Mouse (Mus musculus): ENCODE data around the gene Dpp3. TPM values are rescaled to one million over a fixed set of nuclear protein-coding genes. Genes with fewer than 3 reads are reported as not detected.

The Dpp3 gene
- polyA plus RNA-seq, 2 experiments, result 90.9 to 96.5 TPM

- TF ChIP-seq POLR2A (IDR thresholded peaks at IDR 0.05; ENCODE audit: borderline replicate concordance, extremely low read depth, insufficient read depth, insufficient read length), result no peak
- H3K9ac ChIP-seq (ENCODE audit: low read depth, low read length, severe bottlenecking), result no peak overlapping the region
- no peak overlapping the region for H3K4me2 ChIP-seq (replicated peaks; ENCODE audit: low read depth, low read length, severe bottlenecking)
- no peaks in the 10 kb centered on the region for H3K27me3 ChIP-seq (ENCODE audit: control insufficient read depth, insufficient read depth, low read length)
- H3K27ac ChIP-seq (replicated peaks; ENCODE audit: low read depth, low read length), result no peak overlapping the region
- H3K9me3 ChIP-seq (ENCODE audit: control insufficient read depth, low read length), result no peaks in the 10 kb centered on the region
- no peak for ATAC-seq (ENCODE audit: low FRiP score, low read depth)
- WGBS, result 61% methylated on average over 6 of the region's 6 CpGs
- peaks cover 4% of the 10 kb centered on the region; the same call in 1 of the 2 replicates for H3K4me1 ChIP-seq (ENCODE audit: control insufficient read depth, insufficient read depth, low read length)
- DNase-seq (ENCODE audit: low spot score), result no peak
- 0 out of 2 replicates have a peak, but pooled peaks cover 2% of the 10 kb centered on the region for H3K36me3 ChIP-seq (ENCODE audit: control insufficient read depth, insufficient read depth, low read length)
- H3K4me3 ChIP-seq (replicated peaks; ENCODE audit: low read length), result no peak overlapping the region
These were observed 69.0 kb downstream of the Dpp3 start for GRCm38 (mm10) chr19:4859081-4859480.

Other genes starting within 250 kb of the Dpp3 start
- 1.4 and 1.9 TPM in 2 replicates for gene Gm960, start 229.6 kb downstream of the Dpp3 start, polyA plus RNA-seq (2012; rRNA removed)
- 3.1 and 3.7 TPM in 2 replicates for gene Gm960, start 229.6 kb downstream of the Dpp3 start, polyA plus RNA-seq (2014; fragmentation: Nextera tagmentation; extraction: Ambion mirVana)
- 1.9 and 2.5 TPM in 2 replicates for gene Sptbn2, start 217.1 kb downstream of the Dpp3 start, polyA plus RNA-seq (2012; rRNA removed)
- 4.2 TPM in 2 replicates for gene Sptbn2, start 217.1 kb downstream of the Dpp3 start, polyA plus RNA-seq (2014; fragmentation: Nextera tagmentation; extraction: Ambion mirVana)
- 36.9 and 38.1 TPM in 2 replicates for gene Rbm4b, start 171.8 kb downstream of the Dpp3 start, polyA plus RNA-seq (2012; rRNA removed)
- gene Rbm4b, start 171.8 kb downstream of the Dpp3 start, polyA plus RNA-seq (2014; fragmentation: Nextera tagmentation; extraction: Ambion mirVana), result 63.2 and 71.8 TPM in 2 replicates
- 107 and 111 TPM in 2 replicates for gene Rbm4, start 134.4 kb downstream of the Dpp3 start, polyA plus RNA-seq (2012; rRNA removed)
- gene Rbm4, start 134.4 kb downstream of the Dpp3 start, polyA plus RNA-seq (2014; fragmentation: Nextera tagmentation; extraction: Ambion mirVana), result 78.9 and 82.6 TPM in 2 replicates
- gene Gm21992, start 116.7 kb downstream of the Dpp3 start, polyA plus RNA-seq (2012; rRNA removed), result 36.0 and 83.7 TPM in 2 replicates
- 15.5 and 22.0 TPM in 2 replicates for gene Gm21992, start 116.7 kb downstream of the Dpp3 start, polyA plus RNA-seq (2014; fragmentation: Nextera tagmentation; extraction: Ambion mirVana)
- 69.9 and 98.5 TPM in 2 replicates for gene Rbm14, start 116.7 kb downstream of the Dpp3 start, polyA plus RNA-seq (2012; rRNA removed)
- 69.8 and 71.9 TPM in 2 replicates for gene Rbm14, start 116.7 kb downstream of the Dpp3 start, polyA plus RNA-seq (2014; fragmentation: Nextera tagmentation; extraction: Ambion mirVana)
- 57.2 and 65.9 TPM in 2 replicates for gene Ccs, start 89.0 kb downstream of the Dpp3 start, polyA plus RNA-seq (2012; rRNA removed)
- 63.2 and 64.8 TPM in 2 replicates for gene Ccs, start 89.0 kb downstream of the Dpp3 start, polyA plus RNA-seq (2014; fragmentation: Nextera tagmentation; extraction: Ambion mirVana)
- 0.03 and 0.05 TPM in 2 replicates for gene Ccdc87, start 88.9 kb downstream of the Dpp3 start, polyA plus RNA-seq (2012; rRNA removed)
- 0.06 and 0.26 TPM in 2 replicates for gene Ccdc87, start 88.9 kb downstream of the Dpp3 start, polyA plus RNA-seq (2014; fragmentation: Nextera tagmentation; extraction: Ambion mirVana)
- gene Ctsf, start 73.2 kb downstream of the Dpp3 start, polyA plus RNA-seq (2012; rRNA removed), result 49.9 and 84.7 TPM in 2 replicates
- 38.9 and 45.9 TPM in 2 replicates for gene Ctsf, start 73.2 kb downstream of the Dpp3 start, polyA plus RNA-seq (2014; fragmentation: Nextera tagmentation; extraction: Ambion mirVana)
- 8.3 and 8.7 TPM in 2 replicates for gene Actn3, start 50.4 kb downstream of the Dpp3 start, polyA plus RNA-seq (2012; rRNA removed)
- gene Actn3, start 50.4 kb downstream of the Dpp3 start, polyA plus RNA-seq (2014; fragmentation: Nextera tagmentation; extraction: Ambion mirVana), result 11.9 and 12.9 TPM in 2 replicates
- 22.7 and 30.9 TPM in 2 replicates for gene Zdhhc24, start 49.6 kb downstream of the Dpp3 start, polyA plus RNA-seq (2012; rRNA removed)
- 7.7 and 9.7 TPM in 2 replicates for gene Zdhhc24, start 49.6 kb downstream of the Dpp3 start, polyA plus RNA-seq (2014; fragmentation: Nextera tagmentation; extraction: Ambion mirVana)
- 7.6 and 8.1 TPM in 2 replicates for gene Bbs1, start 21.7 kb downstream of the Dpp3 start, polyA plus RNA-seq (2012; rRNA removed)
- 3.8 and 4.9 TPM in 2 replicates for gene Bbs1, start 21.7 kb downstream of the Dpp3 start, polyA plus RNA-seq (2014; fragmentation: Nextera tagmentation; extraction: Ambion mirVana)
- gene Peli3, start 14.8 kb upstream of the Dpp3 start, polyA plus RNA-seq (2012; rRNA removed), result 2.7 and 5.1 TPM in 2 replicates
- gene Peli3, start 14.8 kb upstream of the Dpp3 start, polyA plus RNA-seq (2014; fragmentation: Nextera tagmentation; extraction: Ambion mirVana), result 1.8 and 2.5 TPM in 2 replicates
- 59.5 and 74.3 TPM in 2 replicates for gene Mrpl11, start 33.9 kb upstream of the Dpp3 start, polyA plus RNA-seq (2012; rRNA removed)
- 105 and 108 TPM in 2 replicates for gene Mrpl11, start 33.9 kb upstream of the Dpp3 start, polyA plus RNA-seq (2014; fragmentation: Nextera tagmentation; extraction: Ambion mirVana)
- 0.50 and 0.60 TPM in 2 replicates for gene Npas4, start 62.0 kb upstream of the Dpp3 start, polyA plus RNA-seq (2012; rRNA removed)
- not detected in 2 replicates for gene Npas4, start 62.0 kb upstream of the Dpp3 start, polyA plus RNA-seq (2014; fragmentation: Nextera tagmentation; extraction: Ambion mirVana)
- 15.7 and 25.5 TPM in 2 replicates for gene Slc29a2, start 95.6 kb upstream of the Dpp3 start, polyA plus RNA-seq (2012; rRNA removed)
- gene Slc29a2, start 95.6 kb upstream of the Dpp3 start, polyA plus RNA-seq (2014; fragmentation: Nextera tagmentation; extraction: Ambion mirVana), result 3.7 and 5.0 TPM in 2 replicates
- 31.3 and 46.6 TPM in 2 replicates for gene B4gat1, start 110.5 kb upstream of the Dpp3 start, polyA plus RNA-seq (2012; rRNA removed)
- 43.7 and 45.2 TPM in 2 replicates for gene B4gat1, start 110.5 kb upstream of the Dpp3 start, polyA plus RNA-seq (2014; fragmentation: Nextera tagmentation; extraction: Ambion mirVana)
- 1.3 and 2.5 TPM in 2 replicates for gene AC124502.3, start 110.6 kb upstream of the Dpp3 start, polyA plus RNA-seq (2012; rRNA removed)
- gene AC124502.3, start 110.6 kb upstream of the Dpp3 start, polyA plus RNA-seq (2014; fragmentation: Nextera tagmentation; extraction: Ambion mirVana), result 0.84 and 1.7 TPM in 2 replicates
- gene Brms1, start 113.1 kb upstream of the Dpp3 start, polyA plus RNA-seq (2012; rRNA removed), result 30.2 TPM in 2 replicates
- 38.1 and 38.9 TPM in 2 replicates for gene Brms1, start 113.1 kb upstream of the Dpp3 start, polyA plus RNA-seq (2014; fragmentation: Nextera tagmentation; extraction: Ambion mirVana)
- gene Rin1, start 122.2 kb upstream of the Dpp3 start, polyA plus RNA-seq (2012; rRNA removed), result 4.9 and 6.1 TPM in 2 replicates
- 2.5 and 2.6 TPM in 2 replicates for gene Rin1, start 122.2 kb upstream of the Dpp3 start, polyA plus RNA-seq (2014; fragmentation: Nextera tagmentation; extraction: Ambion mirVana)
- 97.5 and 115 TPM in 2 replicates for gene Cd248, start 139.8 kb upstream of the Dpp3 start, polyA plus RNA-seq (2012; rRNA removed)
- 123 and 127 TPM in 2 replicates for gene Cd248, start 139.8 kb upstream of the Dpp3 start, polyA plus RNA-seq (2014; fragmentation: Nextera tagmentation; extraction: Ambion mirVana)
- gene Tmem151a, start 157.2 kb upstream of the Dpp3 start, polyA plus RNA-seq (2012; rRNA removed), result 0.96 and 1.4 TPM in 2 replicates
- gene Tmem151a, start 157.2 kb upstream of the Dpp3 start, polyA plus RNA-seq (2014; fragmentation: Nextera tagmentation; extraction: Ambion mirVana), result 1.8 and 2.1 TPM in 2 replicates
- gene Yif1a, start 160.3 kb upstream of the Dpp3 start, polyA plus RNA-seq (2012; rRNA removed), result 121 and 130 TPM in 2 replicates
- gene Yif1a, start 160.3 kb upstream of the Dpp3 start, polyA plus RNA-seq (2014; fragmentation: Nextera tagmentation; extraction: Ambion mirVana), result 129 and 144 TPM in 2 replicates
- 40.8 and 60.9 TPM in 2 replicates for gene Cnih2, start 170.2 kb upstream of the Dpp3 start, polyA plus RNA-seq (2012; rRNA removed)
- 40.5 and 45.1 TPM in 2 replicates for gene Cnih2, start 170.2 kb upstream of the Dpp3 start, polyA plus RNA-seq (2014; fragmentation: Nextera tagmentation; extraction: Ambion mirVana)
- gene Rab1b, start 178.8 kb upstream of the Dpp3 start, polyA plus RNA-seq (2012; rRNA removed), result 192 and 235 TPM in 2 replicates
- 249 and 255 TPM in 2 replicates for gene Rab1b, start 178.8 kb upstream of the Dpp3 start, polyA plus RNA-seq (2014; fragmentation: Nextera tagmentation; extraction: Ambion mirVana)
- gene Klc2, start 190.3 kb upstream of the Dpp3 start, polyA plus RNA-seq (2012; rRNA removed), result 45.8 and 54.0 TPM in 2 replicates
- gene Klc2, start 190.3 kb upstream of the Dpp3 start, polyA plus RNA-seq (2014; fragmentation: Nextera tagmentation; extraction: Ambion mirVana), result 14.9 and 16.3 TPM in 2 replicates

All from limb, embryonic 14.5 days (tissue).